Mouse (Mus musculus) kidney, postnatal 0 days (tissue): ENCODE measurements at regions not wholly inside any gene's neighbourhood (a gene's known extent, or its start where the extent isn't known, plus 50 kb on each side); places are given as distances from the start of the nearest gene placed in this dataset.
A peak's percentile ranks its signal among the peaks of the same experiment; 100 is the strongest.

Experiments used
- ATAC-seq: fragments of 200-750 bp; cut with Nextera tagmentation; replicated peaks from 2 replicates; pipeline ENCODE4 v1.8.0; 2017; ENCODE audit warnings: low read depth, moderate number of reproducible peaks, moderate TSS enrichment, moderate library complexity; ENCODE audit not compliant: low FRiP score
- DNase-seq: peaks from one replicate; pipeline ENCODE4 v3.0.0-alpha.2; 2016; ENCODE audit warnings: low spot score
- H3K27ac ChIP-seq: fragments of 300-500 bp; sonication (generic); 2 replicates; pipeline ENCODE4 v1.5.1; 2014; ENCODE audit warnings: mild to moderate bottlenecking
- H3K27me3 ChIP-seq: fragments of 300-500 bp; sonication (generic); 2 replicates; pipeline ENCODE4 v1.6.1; 2014; ENCODE audit warnings: low read length, mixed read lengths; ENCODE audit not compliant: insufficient read depth
- H3K36me3 ChIP-seq: fragments of 300-500 bp; sonication (generic); 2 replicates; pipeline ENCODE4 v1.6.1; 2014; ENCODE audit warnings: low read length, mixed read lengths; ENCODE audit not compliant: insufficient read depth
- H3K4me1 ChIP-seq: fragments of 300-500 bp; sonication (generic); replicated peaks from 2 replicates; pipeline ENCODE4 v1.6.1; 2014; ENCODE audit warnings: antibody characterized with exemption, low read length, mixed read lengths; ENCODE audit not compliant: insufficient read depth
- H3K4me2 ChIP-seq: fragments of 300-500 bp; sonication (generic); 2 replicates; pipeline ENCODE4 v1.6.1; 2014; ENCODE audit warnings: mild to moderate bottlenecking, low read length, moderate library complexity, mixed read lengths
- H3K4me3 ChIP-seq: fragments of 300-500 bp; sonication (generic); replicated peaks from 2 replicates; pipeline ENCODE4 v1.5.1; 2014; ENCODE audit warnings: low read depth, low read length
- H3K9ac ChIP-seq: fragments of 300-500 bp; sonication (generic); 2 replicates; pipeline ENCODE4 v1.6.1; 2014; ENCODE audit warnings: low read depth, low read length
- H3K9me3 ChIP-seq: fragments of 300-500 bp; sonication (generic); replicated peaks from 2 replicates; pipeline ENCODE4 v1.6.1; 2016; ENCODE audit warnings: low read length, inconsistent platforms, mixed read lengths
- CTCF ChIP-seq: IDR thresholded peaks from 2 replicates; pipeline ENCODE4 v1.5.1; 2016; ENCODE audit warnings: antibody characterized with exemption, low read depth, mild to moderate bottlenecking, moderate library complexity
- WGBS: fragments of 180-500 bp; shearing (Covaris S2); extraction: QIAGEN DNeasy Blood & Tissue Kit; methylation state at CpG from one replicate; pipeline ENCODE4 v1.1.7; 2014; 5-methylcytosine and 5-hydroxymethylcytosine counted together

DNA sequence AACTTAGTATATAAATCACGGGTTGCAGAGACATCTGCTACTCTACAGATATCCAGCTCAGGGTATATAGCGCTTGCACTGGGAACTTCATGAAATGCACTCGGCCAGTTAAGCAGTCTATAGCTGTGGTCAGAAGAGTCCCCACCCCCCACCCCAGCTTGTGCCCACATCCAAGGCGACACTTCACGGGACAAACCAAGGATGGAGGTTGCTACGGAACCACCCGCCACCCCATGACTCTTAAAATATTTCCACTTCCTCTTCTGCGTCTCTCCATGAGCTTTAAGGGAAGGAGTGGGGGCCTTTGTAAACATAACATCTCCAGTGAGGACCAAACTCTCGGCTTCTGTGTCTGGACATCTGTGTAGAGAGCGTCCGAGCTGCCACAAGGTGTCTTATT lies 469.5 kb upstream of the Fam19a5 start:
- Histone ChIP-seq H3K4me1 (no peaks in the 10 kb centered on the region), H3K27me3 (no peaks in the 10 kb centered on the region), H3K9me3 (no peaks in the 10 kb centered on the region), H3K4me3 (no peak overlapping the region), H3K27ac (no peak overlapping the region), H3K9ac (no peak overlapping the region), H3K4me2 (no peak overlapping the region), H3K36me3 (no peaks in the 10 kb centered on the region)
- no peak for TF ChIP-seq CTCF
- 57% methylated on average over 11 of the region's 11 CpGs for WGBS
- DNase-seq: no peak
- ATAC-seq: no peak

DNA sequence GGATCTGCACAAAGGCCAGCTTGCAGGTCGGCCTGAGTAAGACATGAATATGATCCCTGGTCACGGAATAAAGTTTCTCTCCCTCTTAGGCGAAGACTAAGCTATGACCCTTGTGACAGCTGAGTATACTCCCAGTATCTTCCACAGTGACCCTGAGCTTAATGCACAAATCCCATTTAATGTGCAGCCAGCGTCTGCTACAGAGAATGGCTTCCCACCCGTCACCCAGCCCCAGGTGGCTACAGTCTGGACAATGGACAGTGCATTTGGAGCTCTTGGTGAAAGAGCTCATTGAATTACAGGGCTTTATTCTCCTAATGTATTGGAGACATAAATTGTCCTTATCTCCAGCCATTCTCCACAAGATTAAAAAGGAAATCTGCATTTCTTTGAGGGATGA lies 454.3 kb upstream of the Fam19a5 start:
- Histone ChIP-seq H3K9me3 (no peaks in the 10 kb centered on the region), H3K4me2 (no peak overlapping the region), H3K4me1 (no peaks in the 10 kb centered on the region), H3K9ac (no peak overlapping the region), H3K27ac (no peak overlapping the region), H3K36me3 (no peaks in the 10 kb centered on the region), H3K4me3 (no peak overlapping the region), H3K27me3 (no peaks in the 10 kb centered on the region)
- no peak for ATAC-seq
- WGBS: 50% methylated on average over 5 of the region's 5 CpGs
- no peak for TF ChIP-seq CTCF
- DNase-seq: peak; percentile 25

DNA sequence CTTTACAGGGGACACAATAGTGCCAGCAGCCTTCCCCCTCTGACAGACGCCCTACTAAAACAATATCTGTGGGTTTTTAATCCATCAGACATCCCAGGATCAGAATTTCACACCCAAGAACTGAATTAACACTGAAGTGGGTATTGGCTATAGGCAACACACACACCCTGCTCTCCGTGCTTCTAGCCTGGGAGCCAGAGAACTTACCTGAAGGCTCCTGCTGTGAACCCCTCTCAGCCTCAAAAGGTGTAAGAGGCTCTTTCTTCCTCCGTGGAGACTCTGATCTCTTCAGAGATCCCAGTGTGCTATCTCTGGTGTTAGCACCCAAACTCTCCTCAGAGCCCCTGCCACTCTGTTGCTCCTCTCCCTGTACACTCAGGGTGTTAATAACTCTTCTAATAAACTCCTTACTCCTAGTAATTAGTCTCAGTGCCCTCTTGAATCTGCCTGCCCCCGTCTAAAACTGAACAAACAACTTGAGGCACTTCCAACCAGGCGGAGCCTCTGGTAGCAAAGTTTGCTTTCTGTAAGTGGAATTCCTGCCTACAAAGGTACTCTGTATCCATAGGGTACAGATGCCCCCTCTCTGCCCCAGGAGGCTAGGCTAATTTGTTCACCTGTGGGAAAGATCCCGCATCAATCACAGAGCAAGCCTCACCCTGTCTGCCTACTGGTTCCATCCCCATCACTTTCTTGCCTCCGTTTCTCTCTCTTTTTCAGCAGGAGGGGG lies 452.9 kb upstream of the Fam19a5 start:
- Histone ChIP-seq H3K4me2 (no peak overlapping the region), H3K4me1 (no peaks in the 10 kb centered on the region), H3K9me3 (no peaks in the 10 kb centered on the region), H3K27me3 (no peaks in the 10 kb centered on the region), H3K9ac (no peak overlapping the region), H3K4me3 (no peak overlapping the region), H3K27ac (no peak overlapping the region), H3K36me3 (no peaks in the 10 kb centered on the region)
- ATAC-seq (no peak), DNase-seq (no peak)
- no peak for TF ChIP-seq CTCF
- 59% methylated on average over 7 of the region's 7 CpGs for WGBS

GRCm38 (mm10) chr15:87097206-87097605 lies 446.9 kb upstream of the Fam19a5 start:
- Histone ChIP-seq H3K4me3 (no peak overlapping the region), H3K27me3 (no peaks in the 10 kb centered on the region), H3K27ac (no peak overlapping the region), H3K36me3 (no peaks in the 10 kb centered on the region), H3K4me2 (no peak overlapping the region), H3K4me1 (no peaks in the 10 kb centered on the region), H3K9me3 (no peaks in the 10 kb centered on the region), H3K9ac (no peak overlapping the region)
- no peak for DNase-seq
- WGBS: 69% methylated on average over 4 of the region's 4 CpGs
- ATAC-seq: no peak
- TF ChIP-seq CTCF: no peak

DNA sequence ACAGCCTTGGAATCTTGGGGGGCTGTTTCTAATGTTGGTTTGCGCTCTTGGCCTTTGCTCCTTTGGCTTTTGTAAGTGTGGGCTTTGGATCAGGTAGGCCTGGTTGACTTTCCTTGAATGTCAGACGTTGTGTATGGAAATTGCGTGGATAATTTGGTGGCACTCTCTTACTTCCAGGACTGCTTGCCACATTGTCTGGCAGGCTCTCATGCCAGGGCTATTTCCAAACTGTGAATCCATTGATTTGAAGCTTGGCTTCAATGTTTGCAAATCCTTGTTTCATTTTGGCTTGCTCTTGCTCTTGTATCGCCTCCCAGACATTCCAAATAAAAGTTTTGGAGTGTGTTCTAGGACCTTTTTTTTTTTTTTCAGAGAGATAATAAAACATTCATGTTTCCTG lies 443.0 kb upstream of the Fam19a5 start:
- WGBS: 86% methylated on average over 4 of the region's 4 CpGs
- DNase-seq: no peak
- H3K4me3 ChIP-seq: no peak overlapping the region
- no peaks in the 10 kb centered on the region for H3K36me3 ChIP-seq
- no peak for TF ChIP-seq CTCF
- no peak for ATAC-seq
- H3K4me2 ChIP-seq: no peak overlapping the region
- no peak overlapping the region for H3K9ac ChIP-seq
- no peak overlapping the region for H3K27ac ChIP-seq
- H3K27me3 ChIP-seq: no peaks in the 10 kb centered on the region
- no peaks in the 10 kb centered on the region for H3K4me1 ChIP-seq
- H3K9me3 ChIP-seq: no peaks in the 10 kb centered on the region

DNA sequence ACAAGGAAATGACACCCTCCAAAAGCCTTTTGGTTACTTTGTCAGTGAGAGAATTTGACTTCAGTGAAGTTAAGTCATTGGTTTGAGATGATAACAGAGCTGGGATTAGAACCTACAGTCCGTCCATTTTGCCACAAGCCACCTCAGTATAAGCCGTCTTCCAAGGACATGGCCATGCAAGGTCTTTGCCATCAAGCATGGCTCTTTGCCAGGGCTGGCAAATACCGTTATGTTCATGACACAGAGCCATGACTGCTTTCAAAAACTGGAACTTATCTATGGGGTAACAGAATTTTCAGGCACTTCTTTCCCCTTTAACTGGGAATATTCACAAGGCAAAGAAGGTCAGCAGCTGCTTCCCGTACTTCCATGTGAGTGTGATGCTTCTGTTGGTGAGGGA lies 441.9 kb upstream of the Fam19a5 start:
- H3K9ac ChIP-seq: no peak overlapping the region
- no peak overlapping the region for H3K4me3 ChIP-seq
- H3K27ac ChIP-seq: no peak overlapping the region
- H3K4me2 ChIP-seq: no peak overlapping the region
- H3K36me3 ChIP-seq: no peaks in the 10 kb centered on the region
- ATAC-seq (no peak), DNase-seq (no peak)
- H3K4me1 ChIP-seq: no peaks in the 10 kb centered on the region
- H3K9me3 ChIP-seq: no peaks in the 10 kb centered on the region
- 83% methylated on average over 4 of the region's 4 CpGs for WGBS
- no peaks in the 10 kb centered on the region for H3K27me3 ChIP-seq
- TF ChIP-seq CTCF: no peak

- 92% methylated on average over 8 of the region's 8 CpGs for WGBS
- Histone ChIP-seq H3K4me3 (no peak overlapping the region), H3K27ac (no peak overlapping the region), H3K36me3 (no peaks in the 10 kb centered on the region), H3K27me3 (no peaks in the 10 kb centered on the region), H3K9ac (no peak overlapping the region), H3K4me2 (no peak overlapping the region), H3K9me3 (no peaks in the 10 kb centered on the region), H3K4me1 (no peaks in the 10 kb centered on the region)
- ATAC-seq (no peak), DNase-seq (no peak)
- TF ChIP-seq CTCF: no peak
These were observed 438.1 kb upstream of the Fam19a5 start for GRCm38 (mm10) chr15:87105951-87106350.
